Mouse (Mus musculus): ENCODE data around the gene Gclm.

DNA sequence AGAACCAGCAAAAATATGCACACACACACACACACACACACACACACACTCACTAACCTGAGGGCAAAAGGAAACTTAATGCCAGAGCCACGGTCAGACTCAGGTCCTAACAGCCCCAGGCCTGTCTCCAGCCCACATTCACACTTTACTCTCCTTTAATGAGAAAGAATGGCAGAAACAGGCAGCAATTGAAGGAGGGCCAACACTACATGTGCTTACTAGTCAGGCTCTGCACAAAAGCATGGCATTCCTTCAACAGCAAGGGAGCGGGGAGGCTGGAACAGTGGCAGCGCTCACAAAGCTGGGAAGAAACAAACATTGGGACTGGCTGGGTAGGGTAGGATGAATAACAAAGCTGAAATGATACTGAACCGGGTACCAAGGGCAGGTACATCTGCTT lies 45.8 kb upstream of the Gclm start:
- no peak for TF ChIP-seq CTCF (IDR thresholded peaks at IDR 0.05; ENCODE audit: low read depth, low read length)
- TF ChIP-seq GATA1 (IDR thresholded peaks at IDR 0.05; ENCODE audit: borderline replicate concordance, low read length) = no peak
- no peak for TF ChIP-seq POLR2AphosphoS5 (IDR thresholded peaks at IDR 0.05; ENCODE audit: insufficient replicate concordance, low read depth, low read length)
- TF ChIP-seq TAL1 (conservative IDR thresholded peaks at IDR 0.05; ENCODE audit: low read depth, low read length) = no peak

Measured in G1E (cell line).